Mouse (Mus musculus): ENCODE measurements around the gene Ggt5. TPM values are rescaled to one million over a fixed set of nuclear protein-coding genes. Genes with fewer than 3 reads are reported as not detected.

The Ggt5 gene
- polyA plus RNA-seq, 1 experiment from 2014 or later: 8.6 TPM

DNA sequence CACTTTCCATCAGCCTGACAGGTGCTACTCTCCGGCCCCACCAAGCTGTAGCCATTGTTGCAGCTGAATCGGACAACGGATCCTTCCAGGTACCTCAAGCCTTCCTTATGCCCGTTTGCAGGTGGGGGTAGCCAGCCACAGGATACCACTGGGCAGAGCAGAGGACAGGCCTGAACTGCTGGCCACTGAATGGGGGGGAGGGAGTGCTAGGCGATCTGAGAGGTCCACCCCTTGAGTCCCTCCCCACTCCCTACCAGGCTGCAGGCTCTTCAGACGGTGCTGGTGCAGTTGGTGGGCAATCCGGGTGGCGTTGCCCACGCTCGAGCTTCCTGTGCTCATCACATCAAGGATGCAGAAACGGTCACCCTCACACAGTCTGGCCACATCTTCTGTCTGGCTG lies 48.6 kb downstream of the Ggt5 start:
- no peak for ATAC-seq
- 86% methylated on average over 11 of the region's 11 CpGs for WGBS
- H3K4me3 ChIP-seq (ENCODE audit: low read length): no peak overlapping the region
- no peaks in the 10 kb centered on the region for H3K9me3 ChIP-seq (ENCODE audit: control insufficient read depth, low read length)
- H3K27me3 ChIP-seq (replicated peaks; ENCODE audit: control insufficient read depth, insufficient read depth, low read length): no peaks in the 10 kb centered on the region
- no peaks in the 10 kb centered on the region for H3K36me3 ChIP-seq (ENCODE audit: control insufficient read depth, insufficient read depth, low read length)
- H3K4me2 ChIP-seq (ENCODE audit: low read depth, low read length): no peak overlapping the region
- no peak overlapping the region for H3K9ac ChIP-seq (ENCODE audit: low read depth, low read length)
- peaks cover 2% of the 10 kb centered on the region; the same call in 1 of the 2 replicates for H3K4me1 ChIP-seq (ENCODE audit: control insufficient read depth, insufficient read depth, low read length)
- H3K27ac ChIP-seq (ENCODE audit: low read length): no peak overlapping the region

GRCm38 (mm10) chr10:75641721-75642222 lies 52.6 kb downstream of the Ggt5 start:
- Histone ChIP-seq H3K4me3 (ENCODE audit: low read length) (no peak overlapping the region), H3K9ac (ENCODE audit: low read depth, low read length) (no peak overlapping the region), H3K36me3 (ENCODE audit: control insufficient read depth, insufficient read depth, low read length) (0 out of 2 replicates have a peak, but pooled peaks cover 3% of the 10 kb centered on the region), H3K9me3 (ENCODE audit: control insufficient read depth, low read length) (no peaks in the 10 kb centered on the region), H3K4me2 (ENCODE audit: low read depth, low read length) (no peak overlapping the region), H3K27me3 (replicated peaks; ENCODE audit: control insufficient read depth, insufficient read depth, low read length) (no peaks in the 10 kb centered on the region), H3K4me1 (ENCODE audit: control insufficient read depth, insufficient read depth, low read length) (peaks cover 16% of the 10 kb centered on the region), H3K27ac (ENCODE audit: low read length) (no peak overlapping the region)
- ATAC-seq: no peak
- WGBS: 77% methylated on average over 7 of the region's 7 CpGs

- H3K9ac ChIP-seq (ENCODE audit: low read depth, low read length): no peak overlapping the region
- 0 out of 2 replicates have a peak, but pooled peaks cover 3% of the 10 kb centered on the region for H3K36me3 ChIP-seq (ENCODE audit: control insufficient read depth, insufficient read depth, low read length)
- no peak for ATAC-seq
- no peak overlapping the region for H3K4me2 ChIP-seq (ENCODE audit: low read depth, low read length)
- no peaks in the 10 kb centered on the region for H3K9me3 ChIP-seq (ENCODE audit: control insufficient read depth, low read length)
- no peaks in the 10 kb centered on the region for H3K27me3 ChIP-seq (replicated peaks; ENCODE audit: control insufficient read depth, insufficient read depth, low read length)
- peaks cover 16% of the 10 kb centered on the region for H3K4me1 ChIP-seq (ENCODE audit: control insufficient read depth, insufficient read depth, low read length)
- H3K4me3 ChIP-seq (ENCODE audit: low read length): no peak overlapping the region
- WGBS: 81% methylated on average over 9 of the region's 9 CpGs
- no peak overlapping the region for H3K27ac ChIP-seq (ENCODE audit: low read length)
Observed at GRCm38 (mm10) chr10:75642436-75642835, 53.3 kb downstream of the Ggt5 start.

DNA sequence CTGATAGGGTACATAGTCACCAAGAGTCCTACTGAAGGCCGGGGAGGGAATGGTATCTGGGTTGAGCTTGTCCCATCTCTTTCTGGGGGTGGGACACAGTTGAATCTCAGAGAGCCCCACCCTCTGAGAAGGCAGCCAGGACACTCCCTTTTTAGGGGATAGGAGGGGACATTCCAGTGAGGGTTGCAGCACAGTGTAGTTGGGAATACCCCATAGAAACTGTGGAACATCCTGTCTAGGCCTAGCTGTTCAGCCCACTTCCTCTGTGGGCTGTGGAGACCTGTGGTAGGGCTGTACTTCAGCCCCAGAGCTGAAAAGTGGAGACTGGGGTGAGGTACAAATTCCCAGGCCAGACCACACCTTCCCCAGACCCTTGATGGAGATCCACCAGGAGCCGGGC lies 53.8 kb downstream of the Ggt5 start:
- no peaks in the 10 kb centered on the region for H3K27me3 ChIP-seq (replicated peaks; ENCODE audit: control insufficient read depth, insufficient read depth, low read length)
- H3K4me3 ChIP-seq (ENCODE audit: low read length): no peak overlapping the region
- WGBS: 65% methylated on average over 2 of the region's 2 CpGs
- H3K9me3 ChIP-seq (ENCODE audit: control insufficient read depth, low read length): no peaks in the 10 kb centered on the region
- no peak overlapping the region for H3K27ac ChIP-seq (ENCODE audit: low read length)
- 0 out of 2 replicates have a peak, but pooled peaks cover 3% of the 10 kb centered on the region for H3K36me3 ChIP-seq (ENCODE audit: control insufficient read depth, insufficient read depth, low read length)
- peaks cover 16% of the 10 kb centered on the region for H3K4me1 ChIP-seq (ENCODE audit: control insufficient read depth, insufficient read depth, low read length)
- peak overlapping the region; percentile 12 for H3K9ac ChIP-seq (ENCODE audit: low read depth, low read length)
- no peak overlapping the region for H3K4me2 ChIP-seq (ENCODE audit: low read depth, low read length)
- no peak for ATAC-seq

GRCm38 (mm10) chr10:75643741-75644343 lies 54.7 kb downstream of the Ggt5 start, which contains the start of gene Susd2:
TSS of gene Susd2 (minus strand) at chr10:75644008.
- peak within 1 kb of the TSS; percentile 73; the same call in 1 of the 2 replicates for H3K27ac ChIP-seq (ENCODE audit: low read length)
- WGBS: 4% methylated on average over 11 of the region's 11 CpGs

DNA sequence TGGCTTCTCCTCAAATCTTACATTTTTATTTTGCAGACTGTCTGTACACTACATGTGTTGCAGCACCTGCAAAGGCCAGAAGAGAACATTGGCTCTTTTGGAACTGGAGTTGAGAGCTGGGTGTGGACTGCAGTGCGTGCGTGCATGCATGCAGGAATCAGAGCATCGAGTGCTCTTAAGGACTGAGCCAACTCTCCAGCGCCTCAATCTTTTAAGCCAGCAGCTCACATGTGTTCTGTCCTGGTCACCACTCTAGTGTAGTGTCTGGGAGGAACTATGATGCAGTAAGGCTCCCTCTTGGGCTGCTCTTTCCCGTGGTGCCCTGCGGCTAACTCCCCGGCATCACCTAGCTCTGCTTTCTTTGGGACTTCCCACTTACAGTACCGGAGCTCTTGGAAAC lies 56.5 kb downstream of the Ggt5 start:
- WGBS: 92% methylated on average over 8 of the region's 8 CpGs
- Histone ChIP-seq H3K4me3 (ENCODE audit: low read length) (no peak overlapping the region), H3K9me3 (ENCODE audit: control insufficient read depth, low read length) (no peaks in the 10 kb centered on the region), H3K9ac (ENCODE audit: low read depth, low read length) (no peak overlapping the region), H3K27ac (ENCODE audit: low read length) (no peak overlapping the region), H3K4me1 (ENCODE audit: control insufficient read depth, insufficient read depth, low read length) (peaks cover 16% of the 10 kb centered on the region), H3K4me2 (ENCODE audit: low read depth, low read length) (no peak overlapping the region), H3K36me3 (ENCODE audit: control insufficient read depth, insufficient read depth, low read length) (peaks cover 9% of the 10 kb centered on the region), H3K27me3 (replicated peaks; ENCODE audit: control insufficient read depth, insufficient read depth, low read length) (no peaks in the 10 kb centered on the region)
- no peak for ATAC-seq

More at GRCm38 (mm10) chr10:75643741-75644343, 54.7 kb downstream of the Ggt5 start, which contains the start of gene Susd2:
- peak within 1 kb of the TSS; percentile 34; the same call in 1 of the 2 replicates for H3K4me2 ChIP-seq (ENCODE audit: low read depth, low read length)
- peak; percentile 87 for ATAC-seq
- H3K36me3 ChIP-seq (ENCODE audit: control insufficient read depth, insufficient read depth, low read length): 0 out of 2 replicates have a peak, but pooled peaks cover 3% of the 10 kb centered on the region
- H3K9ac ChIP-seq (ENCODE audit: low read depth, low read length): peak within 1 kb of the TSS; percentile 26
- H3K4me1 ChIP-seq (ENCODE audit: control insufficient read depth, insufficient read depth, low read length): peaks cover 16% of the 10 kb centered on the region
- no peaks in the 10 kb centered on the region for H3K9me3 ChIP-seq (ENCODE audit: control insufficient read depth, low read length)
- peak within 1 kb of the TSS; percentile 15 for H3K4me3 ChIP-seq (ENCODE audit: low read length)
- H3K27me3 ChIP-seq (replicated peaks; ENCODE audit: control insufficient read depth, insufficient read depth, low read length): no peaks in the 10 kb centered on the region

GRCm38 (mm10) chr10:75646406-75646805 lies 57.3 kb downstream of the Ggt5 start:
- Histone ChIP-seq H3K4me1 (ENCODE audit: control insufficient read depth, insufficient read depth, low read length) (peaks cover 16% of the 10 kb centered on the region), H3K4me3 (ENCODE audit: low read length) (no peak overlapping the region), H3K9ac (ENCODE audit: low read depth, low read length) (no peak overlapping the region), H3K36me3 (ENCODE audit: control insufficient read depth, insufficient read depth, low read length) (peaks cover 16% of the 10 kb centered on the region), H3K27me3 (replicated peaks; ENCODE audit: control insufficient read depth, insufficient read depth, low read length) (no peaks in the 10 kb centered on the region), H3K4me2 (ENCODE audit: low read depth, low read length) (no peak overlapping the region), H3K27ac (ENCODE audit: low read length) (no peak overlapping the region), H3K9me3 (ENCODE audit: control insufficient read depth, low read length) (no peaks in the 10 kb centered on the region)
- WGBS: 92% methylated on average over 6 of the region's 6 CpGs
- no peak for ATAC-seq

- Histone ChIP-seq H3K4me3 (ENCODE audit: low read length) (no peak overlapping the region), H3K4me2 (ENCODE audit: low read depth, low read length) (no peak overlapping the region), H3K27me3 (replicated peaks; ENCODE audit: control insufficient read depth, insufficient read depth, low read length) (no peaks in the 10 kb centered on the region), H3K4me1 (ENCODE audit: control insufficient read depth, insufficient read depth, low read length) (peaks cover 16% of the 10 kb centered on the region), H3K9me3 (ENCODE audit: control insufficient read depth, low read length) (no peaks in the 10 kb centered on the region), H3K36me3 (ENCODE audit: control insufficient read depth, insufficient read depth, low read length) (peaks cover 24% of the 10 kb centered on the region), H3K27ac (ENCODE audit: low read length) (peak overlapping the region; percentile 60), H3K9ac (ENCODE audit: low read depth, low read length) (no peak overlapping the region)
- 0 out of 2 replicates have a peak, but pooled peaks have one; percentile 7 for ATAC-seq
- WGBS: 71% methylated on average over 3 of the region's 3 CpGs
Observed at GRCm38 (mm10) chr10:75647362-75647761, 58.2 kb downstream of the Ggt5 start.

DNA sequence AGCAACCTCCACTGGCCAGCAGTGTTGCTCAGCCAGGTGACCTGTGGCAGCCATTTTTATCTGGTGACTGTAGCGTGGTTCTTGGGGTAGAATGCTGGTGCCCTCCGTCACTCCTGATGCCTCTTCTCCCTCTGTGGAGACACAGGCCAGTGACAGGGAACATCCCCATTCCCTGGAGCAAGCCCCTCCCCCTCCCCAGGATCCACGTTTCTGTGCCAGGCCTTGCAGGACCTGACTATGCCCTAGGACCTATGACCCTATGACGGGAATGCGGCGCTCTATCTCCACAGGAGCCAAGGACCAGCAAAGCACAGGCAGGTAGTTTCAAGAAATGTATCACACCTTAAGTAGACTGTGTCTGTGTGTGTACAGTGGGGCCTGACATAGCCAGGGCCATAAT lies 59.0 kb downstream of the Ggt5 start:
- Histone ChIP-seq H3K36me3 (ENCODE audit: control insufficient read depth, insufficient read depth, low read length) (peaks cover 28% of the 10 kb centered on the region), H3K4me3 (ENCODE audit: low read length) (no peak overlapping the region)

More for the DNA sequence above, 59.0 kb downstream of the Ggt5 start:
- Histone ChIP-seq H3K9me3 (ENCODE audit: control insufficient read depth, low read length) (no peaks in the 10 kb centered on the region), H3K4me1 (ENCODE audit: control insufficient read depth, insufficient read depth, low read length) (peaks cover 10% of the 10 kb centered on the region), H3K4me2 (ENCODE audit: low read depth, low read length) (no peak overlapping the region), H3K27me3 (replicated peaks; ENCODE audit: control insufficient read depth, insufficient read depth, low read length) (no peaks in the 10 kb centered on the region), H3K9ac (ENCODE audit: low read depth, low read length) (no peak overlapping the region), H3K27ac (ENCODE audit: low read length) (peak overlapping the region; percentile 60; the same call in 1 of the 2 replicates)
- 91% methylated on average over 6 of the region's 6 CpGs for WGBS
- no peak for ATAC-seq
